In genomic region chr8:69772106-69772505, GRCm38 (mm10) we compare ENCODE assay signal across 20 mouse cellular contexts. TPM values are rescaled to one million over a fixed set of nuclear protein-coding genes. Genes with fewer than 3 reads are reported as not detected.
DNase-seq lines count a peak whose midpoint lies in the region; ATAC-seq lines count a peak whose summit lies in the region.
"Had no signal": no experiment of that assay in that cellular context is flagged by ENCODE, and none has a peak within 500 bp of the region (broad histone marks: within the 10 kb centered on the region; RNA-seq: fewer than 3 reads in every experiment).

No protein-coding gene starts in this region.

- no peaks in the 10 kb centered on the region for H3K27me3 ChIP-seq in embryonic facial prominence, embryonic 12.5 days
- no peaks in the 10 kb centered on the region for H3K27me3 ChIP-seq in embryonic facial prominence, embryonic 10.5 days (replicated peaks; ENCODE audit: low read depth, poor library complexity, severe bottlenecking)
- no peaks in the 10 kb centered on the region for H3K27me3 ChIP-seq in intestine, embryonic 14.5 days (replicated peaks; ENCODE audit: control insufficient read depth, insufficient read depth, low read length)
- no peaks in the 10 kb centered on the region for H3K27me3 ChIP-seq in intestine, embryonic 15.5 days (replicated peaks)
- H3K27me3 ChIP-seq in neural tube, embryonic 12.5 days (replicated peaks) = no peaks in the 10 kb centered on the region
- H3K27me3 ChIP-seq: heart, embryonic 15.5 days had no signal

- H3K9me3 ChIP-seq in embryonic facial prominence, embryonic 12.5 days = no peaks in the 10 kb centered on the region
- H3K9me3 ChIP-seq in embryonic facial prominence, embryonic 10.5 days = peaks cover 4% of the 10 kb centered on the region; the same call in 1 of the 2 replicates
- H3K9me3 ChIP-seq in intestine, embryonic 14.5 days (ENCODE audit: control insufficient read depth, low read length) = no peaks in the 10 kb centered on the region; the same call in 1 of the 2 replicates
- H3K9me3 ChIP-seq in intestine, embryonic 15.5 days = no peaks in the 10 kb centered on the region
- H3K9me3 ChIP-seq in neural tube, embryonic 12.5 days = no peaks in the 10 kb centered on the region

- peak overlapping the region; percentile 4; the same call in 1 of the 2 replicates for H3K27ac ChIP-seq in embryonic facial prominence, embryonic 12.5 days
- no peak overlapping the region for H3K27ac ChIP-seq in embryonic facial prominence, embryonic 10.5 days (replicated peaks)
- no peak overlapping the region for H3K27ac ChIP-seq in intestine, embryonic 14.5 days (ENCODE audit: low read depth)
- no peak overlapping the region for H3K27ac ChIP-seq in intestine, embryonic 15.5 days
- H3K27ac ChIP-seq in neural tube, embryonic 12.5 days = no peak overlapping the region
- H3K27ac ChIP-seq: heart, embryonic 15.5 days; kidney, postnatal 0 days had no signal

- ATAC-seq in embryonic facial prominence, embryonic 12.5 days (ENCODE audit: insufficient number of reproducible peaks, insufficient read depth, low FRiP score, low TSS enrichment) = no peak
- no peak for ATAC-seq in intestine, embryonic 14.5 days (replicated peaks; ENCODE audit: low FRiP score, low TSS enrichment, low read depth)
- ATAC-seq in intestine, embryonic 15.5 days = no peak
- no peak for ATAC-seq in neural tube, embryonic 12.5 days (ENCODE audit: low FRiP score, low read depth)
- no peak for ATAC-seq in megakaryocyte, adult 5-6 weeks (ENCODE audit: poor library complexity, severe bottlenecking)
- ATAC-seq: CD4-positive, CD25-positive, alpha-beta regulatory T cell, adult 4 months had no signal

- 85% methylated on average over 2 of the region's 2 CpGs for WGBS in embryonic facial prominence, embryonic 12.5 days
- WGBS in embryonic facial prominence, embryonic 10.5 days = 93% methylated on average over 2 of the region's 2 CpGs
- 81% methylated on average over 2 of the region's 2 CpGs for WGBS in intestine, embryonic 14.5 days
- WGBS in intestine, embryonic 15.5 days = 78% methylated on average over 2 of the region's 2 CpGs
- 80% methylated on average over 2 of the region's 2 CpGs for WGBS in neural tube, embryonic 12.5 days

- H3K4me1 ChIP-seq in embryonic facial prominence, embryonic 12.5 days = peaks cover 16% of the 10 kb centered on the region
- peaks cover 33% of the 10 kb centered on the region for H3K4me1 ChIP-seq in embryonic facial prominence, embryonic 10.5 days
- H3K4me1 ChIP-seq in intestine, embryonic 14.5 days (replicated peaks; ENCODE audit: control insufficient read depth, insufficient read depth, low read length) = peaks cover 20% of the 10 kb centered on the region
- H3K4me1 ChIP-seq in intestine, embryonic 15.5 days (replicated peaks) = peaks cover 8% of the 10 kb centered on the region; the same call in 1 of the 2 replicates
- H3K4me1 ChIP-seq in neural tube, embryonic 12.5 days = peaks cover 19% of the 10 kb centered on the region

- no peak for DNase-seq in embryonic facial prominence, embryonic 10.5 days (ENCODE audit: low spot score)
- DNase-seq in intestine, embryonic 14.5 days (ENCODE audit: low spot score) = peak; percentile 36
- no peak for DNase-seq in neural tube, embryonic 10.5 days (ENCODE audit: extremely low spot score, low spot score)
- DNase-seq in gastrocnemius, adult 18-20 months (ENCODE audit: low spot score) = no peak
- DNase-seq: cerebellum, adult 8-10 months; kidney, adult 11 months; lung, postnatal 36 days; thymus, adult 2 months had no signal

- no peak overlapping the region for H3K4me2 ChIP-seq in embryonic facial prominence, embryonic 12.5 days (replicated peaks)
- no peak overlapping the region for H3K4me2 ChIP-seq in intestine, embryonic 14.5 days (ENCODE audit: low read length)
- H3K4me2 ChIP-seq in intestine, embryonic 15.5 days (replicated peaks) = no peak overlapping the region
- 0 out of 2 replicates have a peak overlapping the region, but pooled peaks have one; percentile 10 for H3K4me2 ChIP-seq in neural tube, embryonic 12.5 days (replicated peaks)
- H3K4me2 ChIP-seq: heart, embryonic 15.5 days had no signal

- no peak overlapping the region for H3K4me3 ChIP-seq in embryonic facial prominence, embryonic 12.5 days
- no peak overlapping the region for H3K4me3 ChIP-seq in embryonic facial prominence, embryonic 10.5 days
- no peak overlapping the region for H3K4me3 ChIP-seq in intestine, embryonic 14.5 days (ENCODE audit: low read depth, low read length)
- no peak overlapping the region for H3K4me3 ChIP-seq in intestine, embryonic 15.5 days (replicated peaks)
- H3K4me3 ChIP-seq in neural tube, embryonic 12.5 days = no peak overlapping the region
- H3K4me3 ChIP-seq: heart, embryonic 15.5 days had no signal

- H3K9ac ChIP-seq in embryonic facial prominence, embryonic 12.5 days = no peak overlapping the region
- H3K9ac ChIP-seq in intestine, embryonic 14.5 days (ENCODE audit: low read length) = no peak overlapping the region
- H3K9ac ChIP-seq in intestine, embryonic 15.5 days = no peak overlapping the region
- H3K9ac ChIP-seq in neural tube, embryonic 12.5 days = no peak overlapping the region
- H3K9ac ChIP-seq: heart, embryonic 15.5 days had no signal

- H3K36me3 ChIP-seq in embryonic facial prominence, embryonic 12.5 days = peaks cover 29% of the 10 kb centered on the region
- peaks cover 57% of the 10 kb centered on the region for H3K36me3 ChIP-seq in embryonic facial prominence, embryonic 10.5 days (replicated peaks)
- peaks cover 33% of the 10 kb centered on the region for H3K36me3 ChIP-seq in intestine, embryonic 14.5 days (ENCODE audit: control insufficient read depth, insufficient read depth, low read length)
- peaks cover 24% of the 10 kb centered on the region for H3K36me3 ChIP-seq in intestine, embryonic 15.5 days
- peaks cover 32% of the 10 kb centered on the region for H3K36me3 ChIP-seq in neural tube, embryonic 12.5 days

RNA-seq across cellular contexts. Expression of gene Gm20422, which starts 2.6 kb away (rescaled TPM):
- polyA plus RNA-seq in embryonic facial prominence, embryonic 12.5 days (2016; fragmentation: Nextera tagmentation; extraction: Ambion mirVana) = not detected in 2 replicates
- 1.2 TPM in 1 of 2 replicates, not detected in the other for polyA plus RNA-seq in embryonic facial prominence, embryonic 10.5 days (2016; fragmentation: Nextera tagmentation; extraction: Ambion mirVana)
- polyA plus RNA-seq in intestine, embryonic 14.5 days (2014; fragmentation: Nextera tagmentation; extraction: Ambion mirVana) = 0.73 and 1.3 TPM in 2 replicates
- polyA plus RNA-seq in intestine, embryonic 15.5 days (2015; fragmentation: Nextera tagmentation; extraction: Ambion mirVana) = 0.49 TPM in 1 of 2 replicates, not detected in the other
- 0.79 and 1.3 TPM in 2 replicates for polyA plus RNA-seq in neural tube, embryonic 12.5 days (2016; fragmentation: Nextera tagmentation; extraction: Ambion mirVana)
- not detected in 2 replicates for total RNA-seq in megakaryocyte, adult 5-6 weeks (2015)
- total RNA-seq in megakaryocyte, adult 5-6 weeks (2017) = 0.33 and 0.45 TPM in 2 replicates
- 1 to 10 TPM; 3.2 to 3.3 TPM for total RNA-seq in gastrocnemius, adult 18-20 months (2021)
- total RNA-seq: hematopoietic stem cell, adult 5-6 weeks; MEL; monocyte, adult 5-6 weeks had no signal
- polyA plus RNA-seq: gonadal fat pad, adult 2 months; limb, embryonic 11.5 days; thymus, adult 2 months had no signal

RNA-seq across cellular contexts. Expression of gene Atp13a1, which starts 18.9 kb away (rescaled TPM):
- 52.6 and 55.3 TPM in 2 replicates for polyA plus RNA-seq in embryonic facial prominence, embryonic 12.5 days (2016; fragmentation: Nextera tagmentation; extraction: Ambion mirVana)
- 59.8 and 65.8 TPM in 2 replicates for polyA plus RNA-seq in embryonic facial prominence, embryonic 10.5 days (2016; fragmentation: Nextera tagmentation; extraction: Ambion mirVana)
- 52.6 and 55.9 TPM in 2 replicates for polyA plus RNA-seq in intestine, embryonic 14.5 days (2014; fragmentation: Nextera tagmentation; extraction: Ambion mirVana)
- polyA plus RNA-seq in intestine, embryonic 15.5 days (2015; fragmentation: Nextera tagmentation; extraction: Ambion mirVana) = 48.9 and 51.1 TPM in 2 replicates
- polyA plus RNA-seq in neural tube, embryonic 12.5 days (2016; fragmentation: Nextera tagmentation; extraction: Ambion mirVana) = 50.8 and 53.8 TPM in 2 replicates
- total RNA-seq in megakaryocyte, adult 5-6 weeks (2015) = 19.5 and 21.1 TPM in 2 replicates
- total RNA-seq in megakaryocyte, adult 5-6 weeks (2017) = 15.6 and 16.9 TPM in 2 replicates
- total RNA-seq in gastrocnemius, adult 18-20 months (2021) = 1 to 10 TPM; 8.4 to 9.4 TPM

RNA-seq across cellular contexts. Expression of gene Zfp866, which starts 18.9 kb away (rescaled TPM):
- polyA plus RNA-seq in embryonic facial prominence, embryonic 12.5 days (2016; fragmentation: Nextera tagmentation; extraction: Ambion mirVana) = 38.9 and 42.6 TPM in 2 replicates
- polyA plus RNA-seq in embryonic facial prominence, embryonic 10.5 days (2016; fragmentation: Nextera tagmentation; extraction: Ambion mirVana) = 33.3 and 34.7 TPM in 2 replicates
- 27.4 and 27.5 TPM in 2 replicates for polyA plus RNA-seq in intestine, embryonic 14.5 days (2014; fragmentation: Nextera tagmentation; extraction: Ambion mirVana)
- polyA plus RNA-seq in intestine, embryonic 15.5 days (2015; fragmentation: Nextera tagmentation; extraction: Ambion mirVana) = 19.1 and 20.6 TPM in 2 replicates
- polyA plus RNA-seq in neural tube, embryonic 12.5 days (2016; fragmentation: Nextera tagmentation; extraction: Ambion mirVana) = 38.8 and 39.5 TPM in 2 replicates
- 23.6 TPM in 2 replicates for total RNA-seq in megakaryocyte, adult 5-6 weeks (2015)
- total RNA-seq in megakaryocyte, adult 5-6 weeks (2017) = 24.9 and 27.2 TPM in 2 replicates
- 10 to 100 TPM; 14.1 to 14.4 TPM for total RNA-seq in gastrocnemius, adult 18-20 months (2021)

RNA-seq across cellular contexts. Expression of gene Zfp963, which starts 22.3 kb away (rescaled TPM):
- polyA plus RNA-seq in embryonic facial prominence, embryonic 12.5 days (2016; fragmentation: Nextera tagmentation; extraction: Ambion mirVana) = 5.8 and 6.8 TPM in 2 replicates
- polyA plus RNA-seq in embryonic facial prominence, embryonic 10.5 days (2016; fragmentation: Nextera tagmentation; extraction: Ambion mirVana) = 5.6 and 6.3 TPM in 2 replicates
- polyA plus RNA-seq in intestine, embryonic 14.5 days (2014; fragmentation: Nextera tagmentation; extraction: Ambion mirVana) = 5.6 and 5.8 TPM in 2 replicates
- 5.7 and 6.1 TPM in 2 replicates for polyA plus RNA-seq in intestine, embryonic 15.5 days (2015; fragmentation: Nextera tagmentation; extraction: Ambion mirVana)
- 6.7 and 7.5 TPM in 2 replicates for polyA plus RNA-seq in neural tube, embryonic 12.5 days (2016; fragmentation: Nextera tagmentation; extraction: Ambion mirVana)
- total RNA-seq in megakaryocyte, adult 5-6 weeks (2015) = 7.2 and 8.0 TPM in 2 replicates
- 3.7 and 5.5 TPM in 2 replicates for total RNA-seq in megakaryocyte, adult 5-6 weeks (2017)
- total RNA-seq in gastrocnemius, adult 18-20 months (2021) = 1 to 10 TPM; 3.2 to 5.0 TPM

RNA-seq across cellular contexts. Expression of gene Gmip, which starts 36.4 kb away (rescaled TPM):
- polyA plus RNA-seq in embryonic facial prominence, embryonic 12.5 days (2016; fragmentation: Nextera tagmentation; extraction: Ambion mirVana) = 9.5 and 10.4 TPM in 2 replicates
- polyA plus RNA-seq in embryonic facial prominence, embryonic 10.5 days (2016; fragmentation: Nextera tagmentation; extraction: Ambion mirVana) = 9.6 and 10.6 TPM in 2 replicates
- 10.4 and 12.3 TPM in 2 replicates for polyA plus RNA-seq in intestine, embryonic 14.5 days (2014; fragmentation: Nextera tagmentation; extraction: Ambion mirVana)
- polyA plus RNA-seq in intestine, embryonic 15.5 days (2015; fragmentation: Nextera tagmentation; extraction: Ambion mirVana) = 10.4 and 10.7 TPM in 2 replicates
- polyA plus RNA-seq in neural tube, embryonic 12.5 days (2016; fragmentation: Nextera tagmentation; extraction: Ambion mirVana) = 24.9 and 28.0 TPM in 2 replicates
- 60.6 and 62.2 TPM in 2 replicates for total RNA-seq in megakaryocyte, adult 5-6 weeks (2015)
- total RNA-seq in megakaryocyte, adult 5-6 weeks (2017) = 59.3 and 82.0 TPM in 2 replicates
- total RNA-seq in gastrocnemius, adult 18-20 months (2021) = 1 to 10 TPM; 3.5 to 3.8 TPM
